Mouse (Mus musculus) ES-CJ7 (cell line): ENCODE results near the gene Glipr1l2.
"Not testable (repeated sequence)": the region's sequence is repeated elsewhere in the genome, so short reads cannot be mapped to it uniquely, and the experiment has no call there.

Source experiments
- DNase-seq: peaks from one replicate; pipeline ENCODE4 v3.0.0; 2011; ENCODE audit warnings: low read depth, low spot score

Glipr1l2 gene

DNA sequence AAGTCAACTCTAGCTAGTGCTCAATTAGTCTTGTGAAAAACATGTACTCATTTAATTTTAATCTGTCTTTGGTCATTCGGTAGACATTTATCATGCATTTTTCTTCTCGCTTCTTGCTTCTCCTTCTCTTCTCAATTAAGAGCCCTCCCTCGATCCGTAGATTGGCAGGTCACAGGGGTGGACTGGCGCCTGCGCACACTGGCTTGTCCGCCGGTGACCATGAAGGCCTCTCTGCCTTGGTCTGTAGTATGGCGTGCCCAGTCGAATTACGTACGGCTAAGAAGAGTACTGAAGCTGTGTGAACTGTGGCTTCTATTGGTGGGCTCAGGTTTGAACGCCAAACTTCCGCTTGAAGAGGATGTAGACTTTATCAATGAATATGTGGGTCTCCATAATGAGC lies at the start of gene Glipr1l2:
Glipr1l2 (plus strand) TSS at position 198 of the 400 bp plus-strand sequence.
- DNase-seq: no peak

DNA sequence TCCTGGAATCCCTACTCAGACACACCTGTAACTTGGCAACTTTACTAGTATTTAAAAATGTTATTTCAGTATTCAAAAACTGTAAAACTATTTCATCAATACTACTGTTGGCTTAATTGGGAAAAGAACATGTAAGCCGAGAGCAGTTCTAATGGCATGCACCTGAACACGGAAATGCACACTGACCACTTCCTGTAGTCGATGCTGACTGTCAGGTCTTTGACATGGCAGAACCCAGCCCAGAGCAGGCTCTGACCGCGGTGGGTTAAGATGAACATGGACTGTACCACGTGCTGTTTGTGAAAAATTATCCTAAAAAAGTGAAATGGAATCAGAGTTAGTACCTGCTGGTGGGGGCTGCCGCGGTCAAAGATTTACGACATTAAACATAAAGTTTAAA lies 39.6 kb upstream of the Glipr1l2 start:
- not testable (repeated sequence) for DNase-seq

DNA sequence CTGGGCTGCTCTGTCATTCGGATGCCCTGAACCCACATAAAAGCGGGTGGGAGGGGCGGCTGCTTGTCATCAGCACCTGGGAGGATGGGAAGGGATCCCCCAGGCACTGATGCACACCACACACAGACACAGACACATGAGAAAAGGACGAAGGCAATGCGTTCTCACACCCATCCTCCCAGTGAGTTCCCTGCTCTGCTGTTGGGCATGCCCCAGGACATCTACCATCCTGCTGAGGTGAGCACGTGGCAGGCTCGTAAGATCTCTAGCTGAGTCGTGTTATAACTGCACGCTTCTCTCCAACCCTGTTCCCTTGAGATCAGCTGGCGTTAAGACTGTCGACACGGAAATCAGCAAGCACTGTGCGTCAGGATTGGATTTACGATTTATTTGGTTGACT lies 38.9 kb upstream of the Glipr1l2 start:
- DNase-seq: not testable (repeated sequence)

DNA sequence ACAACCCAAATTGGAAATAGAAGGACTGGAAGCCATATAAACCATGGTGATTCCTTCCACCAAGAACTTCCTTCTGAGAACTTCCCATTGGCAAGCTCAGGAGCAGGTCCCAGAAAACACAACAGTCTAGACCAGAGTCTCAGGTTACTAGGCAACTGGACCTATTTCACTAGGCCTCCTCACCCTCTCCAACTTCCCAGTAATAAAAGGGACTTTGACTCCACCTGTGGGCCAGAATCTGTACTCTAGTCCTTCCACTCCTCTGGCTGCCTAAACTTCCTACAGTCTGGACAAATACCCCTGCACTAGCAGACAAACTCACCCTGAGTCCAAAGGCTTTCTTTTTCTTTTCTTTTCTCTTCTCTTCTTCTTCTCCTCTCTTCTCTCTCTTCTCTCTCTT lies 31.9 kb upstream of the Glipr1l2 start:
- peak; percentile 5 for DNase-seq

DNA sequence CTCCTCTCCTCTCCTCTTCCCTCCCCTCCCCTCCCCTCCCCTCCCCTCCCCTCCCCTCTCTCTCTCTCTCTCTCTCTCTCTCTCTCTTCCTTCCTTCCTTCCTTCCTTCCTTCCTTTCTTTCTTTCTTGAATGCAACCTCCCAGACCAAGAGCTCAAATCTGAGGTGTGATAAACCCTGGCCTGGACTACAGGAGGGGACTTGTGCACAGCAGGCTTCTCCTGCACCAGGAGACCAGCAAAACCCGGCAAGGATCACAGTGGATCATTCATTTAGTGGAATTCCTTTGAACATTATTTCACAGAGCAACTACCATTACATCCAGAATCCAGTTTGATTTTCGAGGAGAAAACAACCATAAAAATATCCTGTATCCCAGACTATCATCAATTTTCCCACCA lies 31.2 kb upstream of the Glipr1l2 start:
- not testable (repeated sequence) for DNase-seq

DNA sequence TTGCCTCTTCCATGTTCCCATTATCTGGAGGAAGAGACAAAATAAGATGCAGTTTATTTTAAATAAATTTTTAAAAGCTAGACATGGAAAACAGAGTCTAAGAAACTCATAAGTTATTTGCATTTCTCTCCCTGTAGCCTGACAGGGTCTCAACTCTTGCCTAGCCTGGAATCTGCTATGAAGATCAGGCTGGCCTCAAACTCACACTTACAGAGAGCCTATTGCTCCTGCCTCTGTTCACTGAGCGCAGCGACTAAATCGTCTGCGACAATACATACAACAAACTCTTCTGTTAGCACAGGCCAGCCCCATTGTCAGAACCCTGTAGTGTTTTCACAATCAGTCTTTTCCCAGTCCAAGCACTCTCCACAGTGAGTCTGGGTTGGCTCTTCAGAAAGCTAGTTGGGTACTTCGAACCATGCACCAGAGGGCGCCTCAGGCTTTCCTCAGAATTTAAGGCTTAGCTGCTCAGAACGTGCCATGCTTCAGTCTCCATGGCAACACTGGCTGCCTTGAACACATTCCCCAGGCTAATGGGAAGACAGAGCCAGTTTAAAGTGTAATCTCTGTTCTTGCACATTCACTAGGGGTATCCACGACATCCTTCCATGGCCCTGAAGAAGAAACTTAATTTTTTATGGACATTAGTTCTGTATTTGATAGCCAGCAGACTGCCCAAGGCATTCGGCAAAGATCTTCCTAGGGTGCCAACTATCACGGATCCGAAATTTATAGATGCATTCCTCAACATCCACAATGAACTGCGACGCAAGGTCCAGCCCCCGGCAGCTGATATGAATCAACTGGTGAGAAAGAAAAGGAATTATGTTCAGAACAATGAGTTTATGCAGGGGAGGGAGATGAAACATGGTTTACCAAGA lies 23.2 kb upstream of the Glipr1l2 start, which contains the start of gene Glipr1l1:
Glipr1l1 (plus strand) TSS at position 488 of the 881 bp plus-strand sequence.
- peak; percentile 83 for DNase-seq

DNA sequence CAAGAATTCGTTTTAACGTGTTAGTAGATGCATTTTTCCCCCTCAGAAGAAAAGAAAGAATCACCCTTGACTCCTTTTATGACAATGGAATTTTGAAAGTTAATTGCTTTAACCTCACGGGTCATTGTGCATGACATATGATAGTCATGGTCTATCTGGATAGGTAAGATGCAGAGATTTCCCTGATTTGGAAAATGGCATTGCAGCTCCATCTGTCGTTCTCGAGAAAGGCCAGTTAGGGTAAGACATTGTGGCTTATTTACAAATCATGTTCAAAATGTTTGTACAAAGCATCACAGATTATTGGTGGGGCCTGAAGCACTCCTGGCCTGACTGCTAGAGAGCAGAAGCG lies 22.6 kb upstream of the Glipr1l2 start:
- DNase-seq: not testable (repeated sequence)

DNA sequence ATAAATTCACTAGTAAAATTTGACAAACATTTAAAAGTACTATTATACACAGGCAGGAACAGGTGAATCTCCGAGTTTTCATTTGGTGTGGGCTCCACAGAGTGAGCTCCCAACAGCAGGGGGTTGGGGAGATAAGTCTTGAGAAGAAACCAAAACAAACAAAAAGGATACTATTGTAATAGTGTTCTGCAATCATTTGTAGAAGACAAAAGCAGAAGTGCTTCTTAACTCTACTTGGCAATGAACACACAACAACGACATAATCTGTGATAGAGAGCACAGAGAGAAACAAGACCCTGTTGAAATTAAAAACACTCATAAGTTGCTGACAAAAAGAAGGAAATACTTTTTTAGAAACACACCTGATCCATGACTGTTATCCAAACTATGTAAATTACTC lies 3.1 kb upstream of the Glipr1l2 start:
- DNase-seq: no peak

DNA sequence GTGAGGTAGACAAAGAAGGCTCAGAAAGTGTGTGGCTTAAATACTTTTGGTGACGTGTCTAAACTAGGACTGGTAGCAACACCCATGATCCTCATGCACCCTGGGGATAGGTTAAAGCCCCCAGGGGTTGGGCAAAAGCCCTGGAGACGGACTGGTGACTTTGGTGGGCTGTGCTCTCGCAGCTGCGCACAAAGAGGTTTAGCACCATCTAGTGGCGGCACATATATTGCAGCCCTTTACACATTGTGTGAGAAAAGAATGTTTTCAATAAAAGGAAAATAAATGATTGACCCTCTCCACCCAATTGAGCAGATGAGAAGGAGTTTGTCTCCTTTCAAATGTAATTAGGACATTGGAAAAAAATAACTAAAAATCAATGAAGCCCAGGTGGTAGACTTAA lies 22.6 kb downstream of the Glipr1l2 start:
- DNase-seq: peak; percentile 58

DNA sequence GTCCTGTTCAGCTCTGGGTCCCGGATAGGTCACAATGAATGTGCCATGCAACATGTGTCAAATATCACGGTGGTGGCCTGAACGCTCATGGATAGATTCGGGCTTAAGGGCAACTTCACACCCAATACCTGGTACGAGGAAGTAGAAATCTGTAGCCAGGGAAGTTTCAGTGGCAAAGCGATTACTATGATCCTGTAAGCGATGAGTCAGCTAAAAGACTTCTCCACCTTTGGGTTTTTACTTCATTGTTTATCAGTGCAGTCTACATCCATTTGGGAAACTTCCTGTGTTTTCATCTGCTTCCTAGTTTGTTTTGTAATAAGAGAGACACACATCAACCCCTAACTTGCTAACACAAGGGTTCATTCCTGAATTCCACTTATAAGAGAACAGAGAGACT lies 27.2 kb downstream of the Glipr1l2 start:
- DNase-seq: no peak

DNA sequence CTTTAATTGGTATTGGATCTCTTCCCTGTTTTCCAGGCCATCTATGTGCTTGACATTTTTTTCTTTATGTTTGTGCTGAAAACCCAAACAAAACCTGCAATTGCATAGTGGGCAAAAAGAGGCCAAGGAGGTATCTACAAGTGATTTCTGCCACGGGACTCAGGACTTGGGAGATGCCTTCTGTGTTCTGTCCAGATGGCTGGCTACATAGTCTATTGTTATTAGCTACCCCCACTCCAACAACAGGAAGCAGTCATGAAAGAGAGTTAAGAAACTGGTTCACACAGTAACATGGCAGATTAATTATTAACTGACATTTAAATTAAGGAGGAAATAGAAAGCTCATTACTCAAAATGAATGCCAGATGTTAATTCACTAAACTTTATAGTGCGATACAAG lies 41.9 kb downstream of the Glipr1l2 start:
- not testable (repeated sequence) for DNase-seq

DNA sequence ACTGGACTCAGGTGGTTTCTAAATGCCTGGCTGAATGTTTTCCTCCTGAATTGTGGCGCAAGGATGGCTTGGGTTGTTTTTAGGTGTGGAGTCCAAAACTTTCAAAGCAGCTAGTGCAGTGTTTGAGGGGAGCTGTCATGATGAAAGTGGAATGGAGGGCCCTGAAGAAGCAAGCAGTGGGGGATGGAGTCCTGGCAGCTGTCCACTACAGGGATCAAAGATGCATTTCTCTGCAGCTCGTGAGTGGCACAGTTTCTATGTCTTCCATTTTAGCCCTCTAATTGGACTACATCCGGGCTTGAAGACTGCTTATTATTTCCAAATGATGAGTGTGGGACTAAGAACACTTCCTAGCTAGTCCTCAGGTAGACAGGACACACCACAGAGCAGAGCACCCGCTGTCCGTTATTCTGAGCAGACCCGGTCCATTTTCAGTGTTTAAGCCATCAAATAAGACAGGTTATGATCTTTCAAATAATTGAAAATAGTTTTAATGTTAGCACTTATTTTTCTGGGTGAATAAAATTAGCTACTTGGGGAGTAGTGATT lies 44.6 kb downstream of the Glipr1l2 start:
- not testable (repeated sequence) for DNase-seq

DNA sequence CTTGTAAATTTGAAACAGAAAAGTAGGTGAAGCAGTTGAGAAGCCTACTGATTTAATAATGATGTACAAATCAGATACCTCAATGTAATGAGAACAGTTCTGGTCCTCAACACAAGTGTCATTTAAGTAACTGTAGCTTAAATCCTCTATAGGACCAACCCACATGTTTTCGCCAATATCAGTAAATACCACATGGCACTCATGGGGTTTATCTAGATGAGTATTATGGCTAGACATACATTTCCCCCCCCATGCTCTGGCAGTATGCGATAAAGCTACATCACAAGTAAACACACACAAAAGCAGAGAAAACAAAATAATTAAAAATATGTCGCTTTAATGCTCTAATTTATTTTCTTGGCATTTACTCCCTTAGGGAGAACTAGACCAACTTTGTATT lies 49.0 kb downstream of the Glipr1l2 start:
- no peak for DNase-seq

DNA sequence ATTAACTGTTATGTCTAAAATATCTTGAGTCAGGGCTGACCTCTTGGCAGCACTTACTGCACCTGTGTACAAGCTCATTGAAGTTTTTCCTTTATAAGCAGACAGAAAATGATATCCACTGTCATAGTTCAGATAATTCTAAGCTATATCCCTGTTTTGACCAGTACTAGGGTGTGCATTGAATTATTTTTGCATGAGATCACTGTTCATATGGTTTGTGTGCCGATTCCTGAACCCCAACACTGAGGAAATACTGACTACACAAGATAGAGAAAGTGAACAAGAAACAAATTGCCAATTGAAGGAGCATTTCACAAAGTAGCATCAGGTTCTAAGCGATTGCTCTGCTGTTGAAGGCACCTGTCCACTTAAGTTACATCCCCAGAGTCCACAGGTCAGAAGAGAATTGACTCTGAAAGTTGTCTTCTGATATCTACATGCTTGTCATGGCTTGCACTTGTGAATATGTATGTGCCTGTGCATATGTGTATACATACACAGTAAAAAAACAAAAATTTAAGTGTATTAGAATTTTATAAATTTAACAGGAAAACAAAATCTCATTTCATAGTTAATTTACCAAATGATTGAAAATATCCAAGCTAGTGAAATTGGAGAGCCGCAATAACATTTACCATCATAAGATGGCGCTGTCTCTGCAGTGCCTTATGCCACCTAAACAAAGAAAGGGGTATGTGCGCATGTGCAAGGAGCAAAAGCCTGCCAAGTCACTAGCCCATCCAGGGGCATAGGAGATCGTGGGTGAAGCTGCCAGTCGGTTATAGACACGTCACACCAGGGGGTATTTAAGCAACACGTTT lies 55.1 kb downstream of the Glipr1l2 start:
- peak; percentile 81 for DNase-seq

DNA sequence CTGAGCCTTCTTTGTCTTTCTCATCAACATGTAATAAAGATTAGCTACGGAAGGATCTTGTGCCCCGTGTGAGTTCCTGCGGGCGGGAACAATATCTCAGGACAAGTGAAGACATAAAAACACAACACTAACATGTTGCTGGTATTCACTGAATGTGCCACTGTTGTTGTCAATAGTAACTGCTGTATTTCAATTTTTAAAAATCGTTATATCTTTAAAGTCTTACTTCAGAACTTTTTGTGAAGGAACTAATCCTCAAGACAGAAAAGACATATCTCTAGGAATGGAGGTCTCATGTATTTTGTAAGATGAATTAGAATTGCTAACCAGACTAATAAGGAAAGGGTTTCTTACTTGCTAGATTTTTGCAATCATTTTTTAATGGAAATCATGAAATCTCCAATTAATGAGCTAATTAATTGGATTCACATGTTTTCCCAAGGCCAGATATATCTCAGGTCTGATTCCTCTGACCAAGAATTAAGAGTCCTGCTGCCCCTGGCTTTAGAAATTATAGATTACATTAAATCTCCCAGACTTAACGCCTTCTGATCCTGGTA lies 55.8 kb downstream of the Glipr1l2 start:
- no peak for DNase-seq

DNA sequence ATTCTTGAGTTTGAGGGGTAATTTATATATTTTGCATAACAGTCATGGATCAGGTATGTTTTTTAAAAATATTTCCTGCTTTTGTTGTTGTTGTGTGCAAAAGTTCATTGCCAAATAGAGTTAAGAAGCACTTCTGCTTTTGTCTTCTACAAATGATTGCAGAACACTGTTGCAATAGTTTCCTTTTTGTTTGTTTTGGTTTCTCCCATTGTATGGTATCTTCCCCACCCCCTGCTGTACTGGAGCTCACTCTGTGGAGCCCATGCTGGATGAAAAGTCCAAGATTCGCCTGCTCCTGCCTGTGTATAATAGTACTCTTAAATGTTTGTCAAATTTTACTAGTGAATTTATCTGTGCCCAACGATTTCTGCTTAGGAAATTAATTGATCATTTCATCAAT lies 56.7 kb downstream of the Glipr1l2 start:
- no peak for DNase-seq
